ENCODE assay signal across 9 mouse cellular contexts in the genomic region with DNA sequence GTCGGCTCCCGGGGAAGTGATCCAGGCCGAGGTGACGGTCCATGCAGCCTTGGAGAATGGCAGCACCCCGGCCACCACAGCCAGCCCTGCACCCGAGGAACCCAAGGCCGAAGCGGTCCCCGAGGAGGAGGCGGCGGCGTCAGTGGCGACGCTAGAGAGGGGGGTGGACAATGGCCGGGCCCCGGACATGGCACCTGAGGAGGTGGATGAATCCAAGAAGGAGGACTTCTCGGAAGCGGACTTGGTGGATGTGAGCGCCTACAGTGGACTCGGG. TPM values are rescaled to one million over a fixed set of nuclear protein-coding genes. Genes with fewer than 3 reads are reported as not detected.
DNase-seq lines count a peak whose midpoint lies in the region; ATAC-seq and TF ChIP-seq lines count a peak whose summit lies in the region.
"Had no signal": no experiment of that assay in that cellular context is flagged by ENCODE, and none has a peak within 500 bp of the region (broad histone marks: within the 10 kb centered on the region; RNA-seq: fewer than 3 reads in every experiment).

No protein-coding gene starts in this region.

- no peak for ATAC-seq in hindbrain, embryonic 15.5 days (ENCODE audit: low FRiP score, low read depth)
- no peak for ATAC-seq in midbrain, embryonic 12.5 days (ENCODE audit: low FRiP score, low read depth)

- H3K4me3 ChIP-seq in layer of hippocampus, adult 2 months, result peak overlapping the region; percentile 94
- H3K4me3 ChIP-seq in cortical plate, adult 2 months (ENCODE audit: insufficient read depth, low read length), result peak overlapping the region; percentile 49
- H3K4me3 ChIP-seq in hindbrain, embryonic 15.5 days, result peak overlapping the region; percentile 93
- peak overlapping the region; percentile 73 for H3K4me3 ChIP-seq in midbrain, embryonic 12.5 days

- no peak for DNase-seq in layer of hippocampus, adult 2 months (ENCODE audit: low spot score in 2 of 2)
- DNase-seq in layer of hippocampus, postnatal 14 days (ENCODE audit: low spot score in 2 of 2), result no peak
- no peak for DNase-seq in right cerebral cortex, adult 2 months (ENCODE audit: low spot score in 2 of 2)
- no peak for DNase-seq in B cell, adult 2 months
- DNase-seq in urinary bladder, postnatal 10 days (ENCODE audit: low spot score), result no peak

- H3K9ac ChIP-seq in hindbrain, embryonic 15.5 days, result peak overlapping the region; percentile 90
- H3K9ac ChIP-seq in midbrain, embryonic 12.5 days (replicated peaks), result peak overlapping the region; percentile 92

- H3K4me2 ChIP-seq in hindbrain, embryonic 15.5 days, result peak overlapping the region; percentile 96
- peak overlapping the region; percentile 98 for H3K4me2 ChIP-seq in midbrain, embryonic 12.5 days (replicated peaks)

- 0% methylated on average over 20 of the region's 20 CpGs for WGBS in hindbrain, embryonic 15.5 days
- under 1% methylated on average over 20 of the region's 20 CpGs for WGBS in midbrain, embryonic 12.5 days

- peak overlapping the region; percentile 100 for H3K27ac ChIP-seq in layer of hippocampus, adult 2 months
- peak overlapping the region; percentile 72 for H3K27ac ChIP-seq in cortical plate, adult 2 months (ENCODE audit: insufficient read depth, low read length)
- H3K27ac ChIP-seq in hindbrain, embryonic 15.5 days (replicated peaks), result peak overlapping the region; percentile 95
- H3K27ac ChIP-seq in midbrain, embryonic 12.5 days (replicated peaks), result peak overlapping the region; percentile 91

- peaks cover 16% of the 10 kb centered on the region for H3K4me1 ChIP-seq in cortical plate, adult 2 months (ENCODE audit: control insufficient read depth, insufficient read depth, low read length)
- peaks cover 74% of the 10 kb centered on the region for H3K4me1 ChIP-seq in hindbrain, embryonic 15.5 days (replicated peaks)
- peaks cover 73% of the 10 kb centered on the region for H3K4me1 ChIP-seq in midbrain, embryonic 12.5 days

- no peaks in the 10 kb centered on the region for H3K9me3 ChIP-seq in hindbrain, embryonic 15.5 days
- no peaks in the 10 kb centered on the region for H3K9me3 ChIP-seq in midbrain, embryonic 12.5 days

- TF ChIP-seq CTCF in layer of hippocampus, adult 2 months (conservative IDR thresholded peaks at IDR 0.05), result no peak
- no peak for TF ChIP-seq CTCF in cortical plate, adult 2 months (IDR thresholded peaks at IDR 0.05; ENCODE audit: extremely low read depth, insufficient read depth, low read length)

- no peaks in the 10 kb centered on the region for H3K27me3 ChIP-seq in hindbrain, embryonic 15.5 days
- no peaks in the 10 kb centered on the region for H3K27me3 ChIP-seq in midbrain, embryonic 12.5 days

- no peak for TF ChIP-seq POLR2A in cortical plate, adult 2 months (IDR thresholded peaks at IDR 0.05; ENCODE audit: extremely low read depth, insufficient read depth, low read length)

- H3K36me3 ChIP-seq in hindbrain, embryonic 15.5 days, result peaks cover 10% of the 10 kb centered on the region
- peaks cover 11% of the 10 kb centered on the region for H3K36me3 ChIP-seq in midbrain, embryonic 12.5 days

RNA-seq across cellular contexts. Expression of gene Ppp1r9b, which starts 1.6 kb away (rescaled TPM):
- total RNA-seq in layer of hippocampus, adult 2 months (2021), result 100 to 1,000 TPM; 967 to 974 TPM
- total RNA-seq in layer of hippocampus, postnatal 14 days (2021), result 100 to 1,000 TPM; 705 to 706 TPM
- 284 and 326 TPM in 2 replicates for polyA plus RNA-seq in cortical plate, adult 2 months (2012; rRNA removed)
- polyA plus RNA-seq in hindbrain, embryonic 15.5 days (2015; fragmentation: Nextera tagmentation; extraction: Ambion mirVana), result 20.7 and 21.4 TPM in 2 replicates
- 15.7 and 17.7 TPM in 2 replicates for polyA plus RNA-seq in midbrain, embryonic 12.5 days (2016; fragmentation: Nextera tagmentation; extraction: Ambion mirVana)

RNA-seq across cellular contexts. Expression of gene Sgca, which starts 16.3 kb away (rescaled TPM):
- under 1 TPM in 1 of 2 experiments, not detected in 1; 0.44 TPM for total RNA-seq in layer of hippocampus, adult 2 months (2021)
- under 1 TPM; 0.95 to 0.99 TPM for total RNA-seq in layer of hippocampus, postnatal 14 days (2021)
- polyA plus RNA-seq in cortical plate, adult 2 months (2012; rRNA removed), result 1.6 and 1.8 TPM in 2 replicates
- 0.19 TPM in 1 of 2 replicates, not detected in the other for polyA plus RNA-seq in hindbrain, embryonic 15.5 days (2015; fragmentation: Nextera tagmentation; extraction: Ambion mirVana)
- not detected in 2 replicates for polyA plus RNA-seq in midbrain, embryonic 12.5 days (2016; fragmentation: Nextera tagmentation; extraction: Ambion mirVana)

RNA-seq across cellular contexts. Expression of gene Samd14, which starts 17.3 kb away (rescaled TPM):
- total RNA-seq in layer of hippocampus, adult 2 months (2021), result 10 to 100 TPM; 38.9 to 40.8 TPM
- 10 to 100 TPM; 73.6 to 78.1 TPM for total RNA-seq in layer of hippocampus, postnatal 14 days (2021)
- 17.8 and 18.0 TPM in 2 replicates for polyA plus RNA-seq in cortical plate, adult 2 months (2012; rRNA removed)
- 146 and 176 TPM in 2 replicates for polyA plus RNA-seq in hindbrain, embryonic 15.5 days (2015; fragmentation: Nextera tagmentation; extraction: Ambion mirVana)
- 93.5 and 100 TPM in 2 replicates for polyA plus RNA-seq in midbrain, embryonic 12.5 days (2016; fragmentation: Nextera tagmentation; extraction: Ambion mirVana)

RNA-seq across cellular contexts. Expression of gene Hils1, which starts 25.0 kb away (rescaled TPM):
- total RNA-seq in layer of hippocampus, adult 2 months (2021), result not detected
- not detected for total RNA-seq in layer of hippocampus, postnatal 14 days (2021)
- not detected in 2 replicates for polyA plus RNA-seq in cortical plate, adult 2 months (2012; rRNA removed)
- polyA plus RNA-seq in hindbrain, embryonic 15.5 days (2015; fragmentation: Nextera tagmentation; extraction: Ambion mirVana), result not detected in 2 replicates
- not detected in 2 replicates for polyA plus RNA-seq in midbrain, embryonic 12.5 days (2016; fragmentation: Nextera tagmentation; extraction: Ambion mirVana)
- total RNA-seq: adrenal gland, adult 18-20 months had no signal

RNA-seq across cellular contexts. Expression of gene Pdk2, which starts 48.7 kb away (rescaled TPM):
- 100 to 1,000 TPM; 133 TPM for total RNA-seq in layer of hippocampus, adult 2 months (2021)
- total RNA-seq in layer of hippocampus, postnatal 14 days (2021), result 10 to 100 TPM; 90.5 to 91.0 TPM
- 106 TPM in 2 replicates for polyA plus RNA-seq in cortical plate, adult 2 months (2012; rRNA removed)
- 26.2 and 33.4 TPM in 2 replicates for polyA plus RNA-seq in hindbrain, embryonic 15.5 days (2015; fragmentation: Nextera tagmentation; extraction: Ambion mirVana)
- polyA plus RNA-seq in midbrain, embryonic 12.5 days (2016; fragmentation: Nextera tagmentation; extraction: Ambion mirVana), result 19.1 and 22.7 TPM in 2 replicates

Comparison
In these comparisons a context has a peak if more than half of its experiments do, and no peak if none do; other contexts are left out.
1. RNA of gene Ppp1r9b, which starts 1.6 kb away (polyA plus RNA-seq): 284 to 326 TPM in cortical plate, adult 2 months; 20.7 to 21.4 TPM in hindbrain, embryonic 15.5 days and 15.7 to 17.7 TPM in midbrain, embryonic 12.5 days; every median in the first group is over 10 times any median in the second.
2. Peak in every context shown above with its lines, with median percentiles within 50 percentile points of each other: H3K27ac ChIP-seq and H3K4me3 ChIP-seq.